Mouse (Mus musculus) layer of hippocampus, adult 2 months (tissue): ENCODE results near the gene Itgb2l. TPM values are rescaled to one million over a fixed set of nuclear protein-coding genes. Genes with fewer than 3 reads are reported as not detected.
A peak's percentile ranks its signal among the peaks of the same experiment; 100 is the strongest.

Source experiments
- DNase-seq, 2 experiments: peaks; one replicate each; pipeline ENCODE4 v3.0.0; 2022; ENCODE audit warnings: low spot score in 2 of 2
- H3K27ac ChIP-seq: fragments of 200-600 bp; 2 replicates; pipeline ENCODE4 v1.8.1; 2022
- H3K4me3 ChIP-seq: fragments of 200-600 bp; 2 replicates; pipeline ENCODE4 v1.8.1; 2022; ENCODE audit warnings: mild to moderate bottlenecking
- CTCF ChIP-seq: fragments of 200-600 bp; conservative IDR thresholded peaks from 2 replicates; pipeline ENCODE4 v1.8.1; 2022; ENCODE audit warnings: antibody characterized with exemption, mild to moderate bottlenecking, moderate library complexity
- total RNA-seq, 2 experiments: library from RNA; stranded (reverse); gene quantifications; 2 replicates each; pipeline ENCODE4 v1.2.3; 2021

The Itgb2l gene
- total RNA-seq, 2 experiments from 2014 or later = not detected

DNA sequence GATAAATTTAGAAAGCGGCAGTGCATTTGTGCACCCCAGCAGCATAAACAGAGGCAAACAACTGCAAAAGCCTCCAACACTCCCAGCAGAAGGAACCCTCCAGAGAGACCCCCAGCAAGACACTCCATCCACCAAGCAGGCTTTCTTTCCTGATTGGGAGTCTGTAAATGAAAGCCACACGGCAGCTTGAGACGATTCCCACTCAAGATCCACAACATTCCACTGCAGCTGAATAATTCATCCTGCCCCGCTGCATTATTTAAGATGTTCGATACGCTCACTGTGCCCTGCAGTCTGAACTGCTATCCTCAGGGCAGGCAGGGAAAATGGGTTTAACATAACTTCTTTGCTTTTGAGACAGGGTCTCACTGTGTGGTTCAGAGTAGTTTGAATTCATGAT is 41.1 kb downstream of the Itgb2l start:
- no peak for DNase-seq
- H3K27ac ChIP-seq = no peak overlapping the region
- H3K4me3 ChIP-seq = no peak overlapping the region
- no peak for TF ChIP-seq CTCF

- TF ChIP-seq CTCF = no peak
- Histone ChIP-seq H3K27ac (peak overlapping the region; percentile 53; the same call in 1 of the 2 replicates), H3K4me3 (no peak overlapping the region)
- DNase-seq = peak; percentile 8 to 22
Measured at GRCm38 (mm10) chr16:96400046-96400445, 43.4 kb downstream of the Itgb2l start.

- no peak for TF ChIP-seq CTCF
- H3K27ac ChIP-seq = no peak overlapping the region
- H3K4me3 ChIP-seq = no peak overlapping the region
- DNase-seq = no peak
Measured at GRCm38 (mm10) chr16:96398806-96399205, 44.6 kb downstream of the Itgb2l start.

DNA sequence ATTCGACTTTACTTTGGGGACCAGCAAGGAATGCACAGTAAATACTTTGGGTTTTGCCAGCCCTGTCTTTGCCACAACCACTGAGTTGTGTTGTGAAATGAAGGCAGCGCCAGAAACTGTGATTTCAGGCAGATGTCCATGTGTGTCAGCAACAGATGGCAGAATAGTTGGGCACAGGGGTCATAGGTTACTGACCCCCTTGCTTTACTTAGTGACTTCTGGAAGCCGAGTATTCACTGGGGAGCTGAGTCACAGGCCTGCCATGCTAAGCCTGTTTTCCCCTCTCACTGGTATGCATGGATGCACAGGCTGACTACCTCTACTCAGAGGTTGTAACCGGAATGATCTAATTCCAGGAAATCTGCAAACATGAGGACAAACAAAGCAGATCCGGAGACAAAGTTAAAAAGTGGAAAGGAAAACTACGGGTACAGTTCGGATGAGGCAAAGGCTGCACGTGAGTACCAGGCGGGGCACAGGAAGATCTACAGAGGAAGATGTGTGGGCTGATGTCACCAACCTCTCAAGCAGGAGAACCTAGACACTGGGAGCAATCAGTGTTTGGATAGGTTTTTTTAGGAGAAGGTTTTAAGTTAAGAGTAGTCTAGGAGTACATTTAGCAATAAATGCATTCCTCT is 47.3 kb downstream of the Itgb2l start:
- H3K27ac ChIP-seq = no peak overlapping the region
- no peak for TF ChIP-seq CTCF
- no peak overlapping the region for H3K4me3 ChIP-seq
- no peak for DNase-seq

DNA sequence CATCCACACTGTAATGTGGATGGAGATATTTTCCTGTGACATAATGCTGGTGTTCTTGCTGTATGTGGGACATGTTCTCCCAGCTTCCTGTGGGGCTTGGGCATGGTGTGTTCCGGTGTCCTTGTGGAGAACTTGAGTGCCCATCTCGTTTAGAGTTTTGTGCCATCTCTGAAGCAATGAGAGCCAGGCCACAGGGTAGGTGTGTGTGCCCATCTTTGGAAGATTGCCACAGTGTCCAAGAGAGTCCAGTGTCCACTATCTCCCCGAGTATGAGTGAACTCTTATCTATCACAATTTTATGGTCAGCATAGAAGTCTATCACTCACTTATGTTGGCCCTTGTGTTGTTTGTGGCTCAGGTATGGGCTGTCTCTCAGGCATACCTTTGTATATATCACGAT is 47.9 kb downstream of the Itgb2l start:
- no peak for DNase-seq
- Histone ChIP-seq H3K27ac (no peak overlapping the region), H3K4me3 (no peak overlapping the region)
- no peak for TF ChIP-seq CTCF

GRCm38 (mm10) chr16:96391070-96391469 is 52.3 kb downstream of the Itgb2l start:
- DNase-seq = no peak
- Histone ChIP-seq H3K4me3 (no peak overlapping the region), H3K27ac (no peak overlapping the region)
- TF ChIP-seq CTCF = peak; percentile 52

- no peak for TF ChIP-seq CTCF
Measured at GRCm38 (mm10) chr16:96388481-96388880, 54.9 kb downstream of the Itgb2l start.

GRCm38 (mm10) chr16:96387685-96388371 is 55.6 kb downstream of the Itgb2l start:
- Histone ChIP-seq H3K4me3 (no peak overlapping the region), H3K27ac (no peak overlapping the region)
- TF ChIP-seq CTCF = no peak
- DNase-seq = no peak

More at GRCm38 (mm10) chr16:96388481-96388880, 54.9 kb downstream of the Itgb2l start:
- no peak overlapping the region for H3K27ac ChIP-seq
- DNase-seq = no peak
- H3K4me3 ChIP-seq = no peak overlapping the region

GRCm38 (mm10) chr16:96384741-96385140 is 58.7 kb downstream of the Itgb2l start:
- no peak for TF ChIP-seq CTCF
- Histone ChIP-seq H3K4me3 (no peak overlapping the region), H3K27ac (no peak overlapping the region)
- DNase-seq = no peak

DNA sequence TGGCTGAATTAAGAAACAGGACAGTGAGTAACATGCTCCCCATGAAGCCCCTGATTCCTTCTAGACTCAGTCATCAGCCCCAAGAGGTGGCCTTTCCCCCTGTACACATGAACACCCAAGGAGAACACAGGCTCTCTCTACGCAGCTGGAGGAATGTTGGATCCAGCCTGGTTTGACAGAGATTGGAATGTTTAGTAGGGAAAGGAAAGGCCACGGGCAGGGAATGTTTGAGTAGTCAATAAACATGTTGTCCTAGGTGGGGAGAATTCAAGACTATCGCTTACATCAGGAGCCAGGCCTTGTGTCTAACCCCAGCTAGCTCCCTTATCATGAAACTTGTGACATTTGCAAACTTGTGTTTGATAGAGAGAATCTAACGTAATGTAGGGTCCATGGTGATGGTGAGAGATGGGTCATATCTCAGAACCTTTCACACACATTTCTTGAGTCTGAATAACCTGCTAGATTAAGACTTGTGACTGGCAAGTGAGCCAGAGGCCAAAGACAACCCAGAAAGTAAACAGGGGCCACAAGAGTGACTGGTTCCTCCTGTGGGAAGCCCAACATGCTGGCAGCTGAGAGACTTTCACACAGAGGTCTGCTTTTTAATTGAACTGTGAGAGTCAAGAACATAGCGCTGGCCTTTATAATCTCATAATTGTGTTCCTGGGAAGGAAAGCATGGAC is 60.8 kb downstream of the Itgb2l start:
- TF ChIP-seq CTCF = no peak
- DNase-seq = no peak
- no peak overlapping the region for H3K4me3 ChIP-seq

DNA sequence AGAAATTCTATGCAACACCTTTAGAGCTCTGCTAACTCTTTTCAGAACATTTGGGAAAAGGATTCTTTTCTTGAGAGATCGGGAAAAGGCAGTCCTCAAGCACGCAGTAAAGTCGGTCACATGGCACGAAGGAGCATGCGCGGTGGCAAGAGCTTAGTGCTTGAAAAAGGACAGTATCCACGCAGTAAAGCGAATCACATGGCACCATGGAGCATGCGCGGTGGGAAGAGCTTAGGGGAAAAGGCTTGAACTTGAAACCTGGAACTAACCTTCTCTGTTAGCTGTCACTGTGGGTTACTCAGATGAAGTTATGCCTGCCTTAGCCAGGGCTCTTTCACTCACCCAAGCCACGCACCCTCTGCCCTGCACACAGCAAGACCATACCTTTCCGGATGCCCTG is 62.0 kb downstream of the Itgb2l start:
- DNase-seq = no peak
- H3K27ac ChIP-seq = no peak overlapping the region
- no peak overlapping the region for H3K4me3 ChIP-seq
- TF ChIP-seq CTCF = no peak

More for the DNA sequence above, 60.8 kb downstream of the Itgb2l start:
- H3K27ac ChIP-seq = no peak overlapping the region

- Histone ChIP-seq H3K4me3 (no peak overlapping the region), H3K27ac (no peak overlapping the region)
- TF ChIP-seq CTCF = no peak
- no peak for DNase-seq
Measured at GRCm38 (mm10) chr16:96378111-96378510, 65.3 kb downstream of the Itgb2l start.

DNA sequence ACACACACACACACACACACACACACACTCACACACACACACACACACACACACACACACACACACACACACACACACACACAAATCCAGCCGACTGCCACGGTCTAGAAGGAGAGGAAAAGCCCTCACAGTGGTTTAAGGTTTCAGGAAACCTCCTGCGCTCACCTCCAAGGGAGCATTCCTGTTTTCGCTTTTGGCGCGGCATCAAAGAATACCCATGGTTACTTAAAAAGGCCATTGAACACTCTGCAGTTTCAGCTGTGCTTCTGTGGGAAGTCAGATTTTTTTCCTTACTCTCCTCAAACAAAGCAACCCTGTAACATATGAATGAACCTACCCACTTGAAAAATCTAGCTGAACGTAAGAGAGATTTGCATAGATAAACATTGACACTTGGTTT is 67.1 kb downstream of the Itgb2l start:
- H3K4me3 ChIP-seq = no peak overlapping the region
- H3K27ac ChIP-seq = no peak overlapping the region
- no peak for TF ChIP-seq CTCF
- DNase-seq = no peak
